In the genomic region with DNA sequence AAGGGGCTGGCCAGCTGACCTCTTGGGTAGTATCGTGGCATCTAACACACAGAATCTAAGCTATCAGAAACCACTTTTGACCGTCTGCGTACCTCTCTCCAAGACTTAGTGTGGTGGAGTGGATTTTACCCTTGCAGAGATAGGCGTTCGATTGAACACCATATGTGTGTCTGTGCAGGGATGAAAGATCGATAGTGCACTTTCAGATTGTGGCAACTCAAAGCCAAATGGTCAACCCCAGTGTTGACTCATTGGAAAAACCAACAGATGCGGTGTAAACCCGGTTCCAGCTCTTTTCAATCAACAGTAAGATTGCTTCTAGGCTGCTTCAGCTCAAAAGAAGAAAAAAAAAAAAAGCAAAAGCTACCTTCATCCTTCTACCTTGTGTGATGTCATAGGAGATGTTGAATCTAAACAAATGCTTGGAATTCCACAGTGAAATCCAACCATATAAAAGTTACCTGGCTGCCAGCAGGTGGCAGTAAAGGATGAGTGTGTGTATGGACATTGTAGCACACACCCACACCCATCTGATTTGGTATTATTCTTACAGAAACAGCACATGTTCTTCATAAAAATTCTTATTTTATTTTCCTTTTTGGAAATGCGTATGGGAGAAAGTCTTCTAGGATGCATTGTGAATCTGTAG, we compare ENCODE assay signal across 8 mouse cellular contexts. TPM values are rescaled to one million over a fixed set of nuclear protein-coding genes. Genes with fewer than 3 reads are reported as not detected.
DNase-seq lines count a peak whose midpoint lies in the region; ATAC-seq and TF ChIP-seq lines count a peak whose summit lies in the region.

No protein-coding gene starts in this region.

- DNase-seq in intestine, embryonic 14.5 days (ENCODE audit: low spot score) = no peak
- DNase-seq in G1E (ENCODE audit: low spot score) = no peak
- peak; percentile 30 for DNase-seq in brain, embryonic 18.5 days (ENCODE audit: low read depth, low spot score)
- DNase-seq in lung, adult 2 months = no peak
- DNase-seq in thymus, postnatal 25 days = peak; percentile 21
- no peak for DNase-seq in frontal cortex, postnatal 25 days (ENCODE audit: low spot score in 2 of 2)

- peak; percentile 23; the same call in 1 of the 2 replicates for ATAC-seq in intestine, embryonic 14.5 days (replicated peaks; ENCODE audit: low FRiP score, low TSS enrichment, low read depth)
- no peak for ATAC-seq in intestine, embryonic 16.5 days
- no peak for ATAC-seq in G1E (ENCODE audit: extremely low read depth, insufficient number of reproducible peaks, low FRiP score, poor library complexity, severe bottlenecking)
- 0 out of 2 replicates have a peak, but pooled peaks have one; percentile 57 for ATAC-seq in kidney, embryonic 15.5 days (replicated peaks; ENCODE audit: low FRiP score)

- no peak overlapping the region for H3K4me3 ChIP-seq in intestine, embryonic 14.5 days (ENCODE audit: low read depth, low read length)
- H3K4me3 ChIP-seq in intestine, embryonic 16.5 days (ENCODE audit: low read length) = no peak overlapping the region
- no peak overlapping the region for H3K4me3 ChIP-seq in G1E (ENCODE audit: low read depth, low read length)
- H3K4me3 ChIP-seq in kidney, embryonic 15.5 days (replicated peaks) = no peak overlapping the region
- no peak overlapping the region for H3K4me3 ChIP-seq in lung, adult 2 months (replicated peaks; ENCODE audit: extremely low read depth, low read depth, low read length)

- no peak for TF ChIP-seq POLR2A in lung, adult 2 months (IDR thresholded peaks at IDR 0.05; ENCODE audit: borderline replicate concordance, extremely low read depth, low read depth, low read length)

- 85% methylated on average over 9 of the region's 9 CpGs for WGBS in intestine, embryonic 14.5 days
- WGBS in intestine, embryonic 16.5 days = 84% methylated on average over 9 of the region's 9 CpGs
- WGBS in kidney, embryonic 15.5 days = 86% methylated on average over 9 of the region's 9 CpGs
- WGBS in lung, adult 2 months = 83% methylated on average over 9 of the region's 9 CpGs

- TF ChIP-seq CTCF in G1E (IDR thresholded peaks at IDR 0.05; ENCODE audit: low read depth, low read length) = 0 out of 2 replicates have a peak, but pooled peaks have one; percentile 5
- TF ChIP-seq CTCF in lung, adult 2 months (IDR thresholded peaks at IDR 0.05; ENCODE audit: insufficient read depth, low read length) = peak; percentile 16; the same call in 1 of the 2 replicates

- no peaks in the 10 kb centered on the region for H3K9me3 ChIP-seq in intestine, embryonic 14.5 days (ENCODE audit: control insufficient read depth, low read length)
- no peaks in the 10 kb centered on the region for H3K9me3 ChIP-seq in intestine, embryonic 16.5 days (ENCODE audit: control insufficient read depth, low read length)
- H3K9me3 ChIP-seq in G1E (replicated peaks) = peaks cover 11% of the 10 kb centered on the region
- H3K9me3 ChIP-seq in kidney, embryonic 15.5 days (replicated peaks) = no peaks in the 10 kb centered on the region

- H3K27ac ChIP-seq in intestine, embryonic 14.5 days (ENCODE audit: low read depth) = no peak overlapping the region
- no peak overlapping the region for H3K27ac ChIP-seq in intestine, embryonic 16.5 days (ENCODE audit: low read length)
- H3K27ac ChIP-seq in kidney, embryonic 15.5 days = no peak overlapping the region

- 0 out of 2 replicates have a peak, but pooled peaks cover 4% of the 10 kb centered on the region for H3K36me3 ChIP-seq in intestine, embryonic 14.5 days (ENCODE audit: control insufficient read depth, insufficient read depth, low read length)
- H3K36me3 ChIP-seq in intestine, embryonic 16.5 days (ENCODE audit: control insufficient read depth, insufficient read depth, low read length) = no peaks in the 10 kb centered on the region
- H3K36me3 ChIP-seq in G1E (replicated peaks) = no peaks in the 10 kb centered on the region
- H3K36me3 ChIP-seq in kidney, embryonic 15.5 days = peaks cover 3% of the 10 kb centered on the region; the same call in 1 of the 2 replicates

- H3K4me1 ChIP-seq in intestine, embryonic 14.5 days (replicated peaks; ENCODE audit: control insufficient read depth, insufficient read depth, low read length) = peaks cover 12% of the 10 kb centered on the region; the same call in 1 of the 2 replicates
- H3K4me1 ChIP-seq in intestine, embryonic 16.5 days (ENCODE audit: control insufficient read depth, insufficient read depth, low read length) = peaks cover 13% of the 10 kb centered on the region
- no peaks in the 10 kb centered on the region for H3K4me1 ChIP-seq in G1E (ENCODE audit: insufficient read depth, low read depth, low read length)
- H3K4me1 ChIP-seq in kidney, embryonic 15.5 days = peaks cover 29% of the 10 kb centered on the region
- peaks cover 14% of the 10 kb centered on the region for H3K4me1 ChIP-seq in lung, adult 2 months (ENCODE audit: control insufficient read depth, insufficient read depth, low read length)

- no peak overlapping the region for H3K9ac ChIP-seq in intestine, embryonic 14.5 days (ENCODE audit: low read length)
- H3K9ac ChIP-seq in intestine, embryonic 16.5 days (ENCODE audit: low read depth, low read length) = no peak overlapping the region
- H3K9ac ChIP-seq in kidney, embryonic 15.5 days = no peak overlapping the region

- no peak overlapping the region for H3K4me2 ChIP-seq in intestine, embryonic 14.5 days (ENCODE audit: low read length)
- no peak overlapping the region for H3K4me2 ChIP-seq in intestine, embryonic 16.5 days (ENCODE audit: low read depth, low read length)
- no peak overlapping the region for H3K4me2 ChIP-seq in kidney, embryonic 15.5 days

- H3K27me3 ChIP-seq in intestine, embryonic 14.5 days (replicated peaks; ENCODE audit: control insufficient read depth, insufficient read depth, low read length) = no peaks in the 10 kb centered on the region
- H3K27me3 ChIP-seq in intestine, embryonic 16.5 days (replicated peaks; ENCODE audit: control insufficient read depth, insufficient read depth, low read length) = no peaks in the 10 kb centered on the region
- H3K27me3 ChIP-seq in G1E (ENCODE audit: insufficient read depth, low read length) = no peaks in the 10 kb centered on the region
- no peaks in the 10 kb centered on the region for H3K27me3 ChIP-seq in kidney, embryonic 15.5 days

RNA-seq across cellular contexts. Expression of gene Gm10309, which starts 8.8 kb away (rescaled TPM):
- 0.08 and 0.57 TPM in 2 replicates for polyA plus RNA-seq in intestine, embryonic 14.5 days (2014; fragmentation: Nextera tagmentation; extraction: Ambion mirVana)
- 0.24 and 0.37 TPM in 2 replicates for polyA plus RNA-seq in intestine, embryonic 16.5 days (2015; fragmentation: Nextera tagmentation; extraction: Ambion mirVana)
- total RNA-seq in G1E (2014; fragmentation: Nextera tagmentation) (not detected in 2 replicates), G1E (2017) (0.11 and 0.23 TPM in 2 replicates)
- polyA plus RNA-seq in G1E (2012) = not detected in 2 replicates
- polyA plus RNA-seq in kidney, embryonic 15.5 days (2015; fragmentation: Nextera tagmentation; extraction: Ambion mirVana) = 0.30 and 0.31 TPM in 2 replicates
- 0.30 and 0.37 TPM in 2 replicates for polyA plus RNA-seq in lung, adult 2 months (2012; rRNA removed)

Comparison
In these comparisons a context has a peak if more than half of its experiments do, and no peak if none do; other contexts are left out.
1. ATAC-seq: peak in intestine, embryonic 14.5 days (single experiment) and kidney, embryonic 15.5 days (single experiment); none in intestine, embryonic 16.5 days (single experiment) and G1E (single experiment).
2. DNase-seq: peak in brain, embryonic 18.5 days (single experiment) and thymus, postnatal 25 days (single experiment); none in intestine, embryonic 14.5 days (single experiment), G1E (single experiment), lung, adult 2 months (single experiment) and frontal cortex, postnatal 25 days (0 of 2).